Mouse (Mus musculus): Measurements from ENCODE around the gene Prss40. TPM values are rescaled to one million over a fixed set of nuclear protein-coding genes. Genes with fewer than 3 reads are reported as not detected.
"Not testable (repeated sequence)": the region's sequence is repeated elsewhere in the genome, so short reads cannot be mapped to it uniquely, and the experiment has no call there.

The Prss40 gene
- polyA plus RNA-seq, 1 experiment from 2014 or later = not detected

DNA sequence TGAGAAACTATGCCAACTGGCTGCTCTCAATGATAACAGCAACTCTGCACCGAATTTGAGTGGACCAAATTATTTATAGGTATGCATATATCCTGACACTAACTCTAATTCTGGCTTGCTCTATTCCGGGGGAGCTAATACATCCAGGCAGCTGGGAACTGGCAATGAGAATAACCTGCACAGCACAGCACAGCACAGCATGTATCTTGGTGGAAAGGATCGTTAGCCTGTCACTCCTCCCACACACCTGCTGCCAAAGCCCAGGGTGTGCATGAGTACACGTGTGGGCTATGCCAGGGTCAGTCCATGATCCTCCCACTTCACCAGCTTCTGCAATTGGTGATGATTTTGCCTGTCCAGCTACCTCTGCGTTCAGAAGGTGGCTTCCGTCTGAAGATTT, 10.7 kb upstream of the Prss40 start:
- Histone ChIP-seq H3K27me3 (no peaks in the 10 kb centered on the region), H3K9me3 (replicated peaks) (no peaks in the 10 kb centered on the region), H3K4me1 (no peaks in the 10 kb centered on the region), H3K36me3 (no peaks in the 10 kb centered on the region), H3K9ac (no peak overlapping the region), H3K4me3 (replicated peaks) (no peak overlapping the region), H3K4me2 (no peak overlapping the region), H3K27ac (no peak overlapping the region)
- WGBS = 59% methylated on average over 6 of the region's 6 CpGs
- no peak for ATAC-seq (replicated peaks; ENCODE audit: low FRiP score)

DNA sequence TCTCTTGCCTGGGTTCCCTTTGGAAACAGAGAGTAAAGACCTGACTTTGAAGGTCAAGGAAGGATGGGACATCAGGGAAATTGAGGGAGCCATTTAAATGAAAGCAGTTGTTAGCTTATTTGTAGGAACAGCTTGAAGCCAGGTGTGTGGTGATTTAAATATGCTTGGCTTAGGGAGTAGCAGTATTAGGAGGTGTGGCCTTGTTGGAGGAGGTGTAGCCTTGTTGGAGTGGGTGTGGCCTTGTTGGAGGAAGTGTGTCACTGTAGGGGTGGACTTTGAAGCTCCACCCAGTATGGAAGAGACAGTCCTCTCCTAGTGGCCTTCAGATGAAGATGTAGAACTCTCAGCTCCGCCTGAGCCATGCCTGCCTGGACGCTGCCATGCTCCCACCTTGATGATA, 9.1 kb upstream of the Prss40 start:
- 90% methylated on average over 2 of the region's 2 CpGs for WGBS
- H3K27ac ChIP-seq = no peak overlapping the region
- ATAC-seq (replicated peaks; ENCODE audit: low FRiP score) = no peak
- H3K4me3 ChIP-seq (replicated peaks) = no peak overlapping the region
- H3K4me1 ChIP-seq = no peaks in the 10 kb centered on the region
- no peak overlapping the region for H3K4me2 ChIP-seq
- no peak overlapping the region for H3K9ac ChIP-seq
- H3K9me3 ChIP-seq (replicated peaks) = no peaks in the 10 kb centered on the region
- H3K27me3 ChIP-seq = no peaks in the 10 kb centered on the region
- no peaks in the 10 kb centered on the region for H3K36me3 ChIP-seq

DNA sequence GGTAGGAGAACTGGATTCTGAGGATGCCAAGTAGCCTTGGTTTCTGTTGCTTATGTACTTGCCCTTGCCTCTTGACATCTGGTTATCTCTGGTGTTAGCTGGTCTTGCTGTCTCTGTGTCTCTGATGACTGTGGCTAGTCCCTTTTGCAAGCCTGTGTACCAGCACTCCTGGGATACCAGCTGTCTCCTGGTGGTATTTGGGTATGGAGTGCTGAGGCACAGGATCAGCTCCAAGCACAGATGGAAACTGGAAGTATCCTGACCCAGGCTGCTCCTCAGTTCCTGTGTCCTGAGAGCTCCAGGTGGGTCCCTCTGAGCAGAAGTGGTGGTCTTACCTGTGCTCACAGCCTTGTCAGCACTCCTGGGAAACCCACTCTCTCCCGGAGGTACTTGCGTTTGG, 7.4 kb upstream of the Prss40 start:
- no peaks in the 10 kb centered on the region for H3K27me3 ChIP-seq
- H3K4me2 ChIP-seq = no peak overlapping the region
- H3K4me3 ChIP-seq (replicated peaks) = no peak overlapping the region
- H3K36me3 ChIP-seq = no peaks in the 10 kb centered on the region
- H3K4me1 ChIP-seq = no peaks in the 10 kb centered on the region
- H3K9ac ChIP-seq = no peak overlapping the region
- H3K27ac ChIP-seq = no peak overlapping the region
- ATAC-seq (replicated peaks; ENCODE audit: low FRiP score) = no peak
- no peaks in the 10 kb centered on the region for H3K9me3 ChIP-seq (replicated peaks)
- WGBS = 99% methylated on average over 2 of the region's 2 CpGs

DNA sequence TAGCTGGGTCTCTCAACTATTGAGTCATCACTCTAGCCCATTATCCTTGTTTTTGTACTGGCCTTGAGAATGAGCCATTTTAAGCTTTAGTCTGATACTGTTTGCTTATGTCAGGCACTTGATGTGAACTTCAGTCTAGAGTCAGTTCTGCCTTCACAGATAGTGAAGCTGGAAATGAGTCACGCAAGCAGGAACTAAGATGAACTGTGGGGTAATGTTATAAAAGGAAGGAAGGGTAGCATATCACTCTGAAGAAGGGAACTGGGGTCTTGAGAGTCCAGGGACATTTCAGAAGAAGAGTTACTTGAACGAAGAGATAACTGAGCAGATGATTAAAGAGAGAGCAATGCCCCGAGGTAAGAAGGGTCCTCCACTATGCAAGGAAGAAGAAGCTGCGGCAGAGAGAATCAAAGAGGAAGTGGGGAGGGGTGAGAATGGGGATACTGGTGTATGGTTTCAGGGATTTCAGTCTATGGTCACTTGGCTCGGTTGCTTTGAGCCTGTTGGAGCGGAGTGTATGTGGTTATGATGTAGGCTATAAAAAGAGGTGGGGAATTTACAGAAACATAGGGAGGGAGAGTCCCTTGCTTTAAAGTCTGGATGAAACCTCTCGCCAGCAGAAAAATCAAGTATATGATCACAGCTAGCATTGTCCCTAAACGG, 3.8 kb upstream of the Prss40 start:
- Histone ChIP-seq H3K9me3 (replicated peaks) (no peaks in the 10 kb centered on the region), H3K4me1 (no peaks in the 10 kb centered on the region), H3K4me2 (no peak overlapping the region), H3K27ac (no peak overlapping the region), H3K36me3 (no peaks in the 10 kb centered on the region), H3K9ac (no peak overlapping the region), H3K27me3 (no peaks in the 10 kb centered on the region), H3K4me3 (replicated peaks) (no peak overlapping the region)
- 77% methylated on average over 8 of the region's 8 CpGs for WGBS
- no peak for ATAC-seq (replicated peaks; ENCODE audit: low FRiP score)

DNA sequence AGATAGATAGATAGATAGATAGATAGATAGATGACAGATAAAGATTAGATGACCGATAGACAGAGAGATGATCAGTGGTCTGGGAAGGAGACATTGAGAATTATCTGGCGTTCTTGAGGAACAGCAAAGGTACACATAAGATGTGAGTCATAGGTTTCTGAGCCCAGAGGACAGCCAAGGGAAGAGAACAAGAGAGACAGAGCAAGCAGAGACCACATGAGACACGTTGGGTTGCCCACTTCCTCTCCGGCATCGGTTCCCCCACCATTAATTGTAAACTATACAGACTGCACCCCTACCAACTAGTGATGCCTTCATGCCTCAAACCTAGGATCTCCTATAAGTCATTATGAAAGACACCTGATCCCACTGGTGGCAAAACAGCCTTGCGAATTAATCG, 6.5 kb downstream of the Prss40 start:
- Histone ChIP-seq H3K9ac (no peak overlapping the region), H3K4me3 (replicated peaks) (no peak overlapping the region), H3K27me3 (no peaks in the 10 kb centered on the region), H3K36me3 (no peaks in the 10 kb centered on the region), H3K27ac (no peak overlapping the region), H3K9me3 (replicated peaks) (no peaks in the 10 kb centered on the region), H3K4me2 (no peak overlapping the region), H3K4me1 (no peaks in the 10 kb centered on the region)
- ATAC-seq (replicated peaks; ENCODE audit: low FRiP score) = no peak
- WGBS = 88% methylated on average over 7 of the region's 7 CpGs

DNA sequence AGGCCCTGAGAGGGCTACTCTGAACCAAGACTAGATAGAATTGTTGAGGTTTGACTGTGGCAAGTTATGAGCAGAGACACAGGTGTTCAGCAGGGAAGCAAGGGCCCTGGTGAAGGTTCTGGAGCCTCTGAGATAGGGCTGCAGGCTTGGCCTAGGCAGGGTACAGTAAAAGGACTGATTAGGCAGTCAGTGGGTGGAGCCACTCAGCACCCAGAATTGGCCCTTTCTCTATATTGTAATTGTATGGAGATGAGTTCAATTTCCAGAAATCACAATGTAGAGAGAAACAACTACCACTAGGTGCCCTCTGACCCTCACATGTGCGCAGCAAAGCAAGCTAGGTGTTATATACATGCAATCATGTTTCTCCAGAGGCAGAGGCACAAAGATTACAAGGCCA, 7.1 kb downstream of the Prss40 start:
- H3K36me3 ChIP-seq = no peaks in the 10 kb centered on the region
- no peak overlapping the region for H3K9ac ChIP-seq
- H3K4me3 ChIP-seq (replicated peaks) = no peak overlapping the region
- no peaks in the 10 kb centered on the region for H3K4me1 ChIP-seq
- no peak overlapping the region for H3K27ac ChIP-seq
- no peak overlapping the region for H3K4me2 ChIP-seq
- ATAC-seq (replicated peaks; ENCODE audit: low FRiP score) = no peak
- no peaks in the 10 kb centered on the region for H3K27me3 ChIP-seq
- 87% methylated on average over 1 of the region's 1 CpGs for WGBS
- H3K9me3 ChIP-seq (replicated peaks) = no peaks in the 10 kb centered on the region

DNA sequence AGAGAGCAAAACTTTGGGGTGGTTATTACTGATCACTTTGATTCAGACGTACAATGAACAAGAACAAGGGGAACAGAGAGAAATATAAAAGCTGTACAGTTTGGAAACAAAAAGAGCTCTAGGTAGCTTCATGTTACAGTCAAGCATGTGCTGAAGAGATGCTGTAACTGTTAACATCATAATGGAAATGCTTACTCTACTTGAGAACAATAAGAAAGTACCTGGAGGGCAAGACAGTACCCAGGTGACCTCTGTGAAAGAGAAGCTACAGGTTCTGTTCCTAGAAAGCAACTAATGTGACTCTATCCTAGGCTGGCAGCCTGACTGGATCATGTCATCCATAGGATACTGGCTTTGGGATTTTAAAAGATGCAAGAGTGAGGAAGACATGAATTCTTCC, 13.7 kb downstream of the Prss40 start:
- 73% methylated on average over 1 of the region's 1 CpGs for WGBS
- no peak overlapping the region for H3K9ac ChIP-seq
- no peaks in the 10 kb centered on the region for H3K27me3 ChIP-seq
- ATAC-seq (replicated peaks; ENCODE audit: low FRiP score) = no peak
- H3K36me3 ChIP-seq = no peaks in the 10 kb centered on the region
- H3K9me3 ChIP-seq (replicated peaks) = no peaks in the 10 kb centered on the region
- H3K4me3 ChIP-seq (replicated peaks) = no peak overlapping the region
- no peaks in the 10 kb centered on the region for H3K4me1 ChIP-seq
- H3K4me2 ChIP-seq = no peak overlapping the region
- H3K27ac ChIP-seq = no peak overlapping the region

DNA sequence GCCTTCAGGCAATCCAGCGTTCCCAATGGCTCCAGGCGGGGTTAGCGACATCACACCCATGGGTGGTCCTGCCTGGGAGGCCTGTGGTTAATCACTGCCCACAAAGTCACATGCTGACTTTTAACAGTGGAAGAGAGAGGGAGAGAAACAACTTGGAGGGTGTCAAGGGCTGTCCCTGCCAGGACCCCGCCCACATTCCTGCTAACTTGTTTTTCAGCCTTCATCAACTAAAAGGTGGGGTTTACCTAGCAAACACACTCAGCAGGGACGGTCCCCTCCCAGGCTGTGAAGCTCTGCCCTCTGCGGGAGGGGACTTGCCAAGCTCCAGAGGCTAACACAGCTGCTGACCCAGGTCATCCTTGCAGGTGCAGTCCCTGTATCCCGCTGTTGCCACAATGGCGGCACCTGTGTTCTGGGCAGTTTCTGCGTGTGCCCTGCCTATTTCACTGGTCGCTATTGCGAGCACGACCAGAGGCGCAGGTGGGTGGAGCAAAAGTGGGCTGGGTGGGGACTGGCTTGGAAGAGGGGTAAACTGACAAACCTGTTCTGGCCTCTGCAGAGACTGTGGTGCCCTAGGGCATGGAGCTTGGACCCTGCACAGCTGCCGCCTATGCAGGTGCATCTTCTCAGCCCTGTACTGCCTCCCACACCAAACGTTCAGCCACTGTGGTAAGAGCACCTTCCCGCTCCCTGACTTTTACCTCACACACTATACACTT, 23.8 kb downstream of the Prss40 start:
- peak overlapping the region; percentile 53 for H3K4me2 ChIP-seq
- no peak overlapping the region for H3K27ac ChIP-seq
- WGBS = 2% methylated on average over 16 of the region's 16 CpGs

DNA sequence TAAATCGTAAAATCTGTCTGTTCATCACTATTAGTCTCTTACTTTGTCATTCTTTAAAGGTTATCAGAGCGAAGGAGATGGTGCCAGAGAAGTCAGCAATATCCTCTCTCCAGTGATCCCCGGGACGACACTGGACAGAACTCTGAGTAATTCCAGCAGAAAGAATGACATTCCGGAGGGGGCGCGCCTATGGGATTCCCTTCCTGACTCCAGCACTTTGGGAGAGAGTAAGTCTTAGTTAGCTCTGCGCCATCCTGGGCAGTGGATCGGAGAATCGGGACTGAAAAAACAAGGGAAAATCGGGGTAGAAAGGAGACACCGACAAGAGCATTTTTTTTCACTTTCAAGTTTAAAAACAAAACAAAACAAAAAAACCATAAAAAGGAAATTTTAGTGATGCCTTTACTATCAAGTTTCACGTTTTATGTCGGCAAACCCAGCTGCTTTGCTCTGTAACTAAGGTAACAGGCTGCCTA, 24.4 kb downstream of the Prss40 start:
- Histone ChIP-seq H3K4me1 (peaks cover 14% of the 10 kb centered on the region), H3K9me3 (replicated peaks) (no peaks in the 10 kb centered on the region)
- 1% methylated on average over 14 of the region's 14 CpGs for WGBS

More for the DNA sequence above, 23.8 kb downstream of the Prss40 start:
- ATAC-seq (replicated peaks; ENCODE audit: low FRiP score) = peak; percentile 79
- Histone ChIP-seq H3K4me1 (peaks cover 14% of the 10 kb centered on the region), H3K4me3 (replicated peaks) (peak overlapping the region; percentile 27), H3K9ac (no peak overlapping the region), H3K9me3 (replicated peaks) (no peaks in the 10 kb centered on the region), H3K27me3 (peaks cover 38% of the 10 kb centered on the region), H3K36me3 (no peaks in the 10 kb centered on the region)

DNA sequence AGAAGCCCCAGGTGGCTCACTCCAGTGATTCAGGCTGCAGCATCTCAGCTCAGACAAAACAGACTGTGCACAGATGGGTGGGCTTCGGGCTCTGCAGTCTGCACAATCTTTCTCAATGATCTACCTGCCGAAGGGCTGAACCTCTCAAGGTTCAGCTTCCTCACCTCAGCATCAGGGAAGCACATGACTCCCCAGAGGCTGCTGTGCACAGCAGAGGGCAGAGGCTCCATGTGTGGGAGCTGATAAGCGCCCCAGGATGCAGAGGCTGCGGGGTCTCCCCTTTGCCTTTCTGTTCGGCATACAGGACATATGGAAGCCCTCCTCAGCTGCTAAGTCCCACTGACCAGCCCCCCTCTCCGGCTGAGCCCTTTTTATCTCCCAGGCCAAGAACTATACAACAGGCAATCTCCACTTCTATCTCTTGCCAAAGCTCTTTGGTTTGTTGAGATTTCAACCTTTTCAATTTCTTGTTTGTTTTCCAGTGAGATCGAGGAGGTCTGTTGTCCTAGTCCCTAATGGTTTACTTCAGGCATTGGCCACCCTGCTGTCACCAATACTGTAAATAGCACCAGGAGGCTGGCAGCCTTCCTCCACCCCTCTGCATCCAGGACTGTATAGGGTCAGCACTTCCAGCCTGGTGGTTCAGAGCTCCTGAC, 25.6 kb downstream of the Prss40 start, which contains the start of gene Cfc1:
Cfc1 (plus strand) TSS at position 606 of the 656 bp plus-strand sequence.
- H3K27ac ChIP-seq; H3K36me3 ChIP-seq; H3K9ac ChIP-seq; ATAC-seq (replicated peaks; ENCODE audit: low FRiP score); H3K9me3 ChIP-seq (replicated peaks): not testable (repeated sequence)
- Histone ChIP-seq H3K4me3 (replicated peaks) (peak within 1 kb of the TSS; percentile 27), H3K4me1 (peaks cover 14% of the 10 kb centered on the region), H3K4me2 (peak within 1 kb of the TSS; percentile 53), H3K27me3 (peaks cover 38% of the 10 kb centered on the region)
- WGBS = 30% methylated on average over 7 of the region's 7 CpGs

More for the DNA sequence above, 24.4 kb downstream of the Prss40 start:
- no peak overlapping the region for H3K9ac ChIP-seq
- peaks cover 38% of the 10 kb centered on the region for H3K27me3 ChIP-seq
- no peak overlapping the region for H3K27ac ChIP-seq
- peak overlapping the region; percentile 27 for H3K4me3 ChIP-seq (replicated peaks)
- no peaks in the 10 kb centered on the region for H3K36me3 ChIP-seq
- peak overlapping the region; percentile 53 for H3K4me2 ChIP-seq
- ATAC-seq (replicated peaks; ENCODE audit: low FRiP score) = no peak

DNA sequence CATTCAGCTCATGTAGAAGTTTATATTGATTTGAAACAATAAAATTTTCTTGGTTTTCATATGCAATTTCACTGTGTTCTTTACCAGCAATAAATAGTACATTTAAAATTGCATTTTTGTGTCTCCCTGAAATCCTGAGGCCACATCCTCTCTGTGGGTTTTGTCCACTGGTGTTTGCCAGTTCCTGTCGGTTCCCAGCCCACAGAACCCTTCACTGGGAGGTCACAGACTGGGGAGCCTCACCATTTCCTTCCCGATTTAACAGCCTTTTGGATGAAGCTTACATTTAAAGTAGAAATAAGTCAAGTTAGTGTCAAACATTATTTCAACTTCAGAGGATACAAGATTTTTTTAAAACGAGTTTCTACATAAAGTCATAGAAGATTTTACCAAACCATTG, 26.2 kb downstream of the Prss40 start:
- H3K9ac ChIP-seq; H3K36me3 ChIP-seq; H3K27ac ChIP-seq; H3K9me3 ChIP-seq (replicated peaks); H3K4me2 ChIP-seq; H3K4me3 ChIP-seq (replicated peaks); ATAC-seq (replicated peaks; ENCODE audit: low FRiP score): not testable (repeated sequence)
- Histone ChIP-seq H3K4me1 (peaks cover 14% of the 10 kb centered on the region), H3K27me3 (peaks cover 38% of the 10 kb centered on the region)
- WGBS = 57% methylated on average over 3 of the region's 3 CpGs

DNA sequence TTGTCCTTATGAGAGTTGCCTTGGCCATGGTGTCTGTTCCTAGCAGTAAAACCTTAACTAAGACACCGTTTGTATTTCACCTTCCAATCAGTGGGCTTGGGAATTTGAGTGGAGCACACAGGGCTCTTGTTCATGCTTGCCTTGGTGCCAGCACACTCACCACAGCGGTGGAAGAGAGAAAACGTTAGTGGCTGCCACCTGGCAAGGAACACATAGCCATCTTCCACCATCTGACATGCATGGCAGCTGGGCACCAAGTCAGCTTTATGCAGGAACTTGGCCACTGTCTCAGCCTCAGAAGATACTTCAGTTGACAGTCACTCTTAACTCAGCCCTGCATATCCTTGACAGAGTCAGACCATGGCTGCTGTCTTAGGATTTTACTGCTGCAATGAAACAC, 37.1 kb downstream of the Prss40 start:
- Histone ChIP-seq H3K4me1 (no peaks in the 10 kb centered on the region), H3K27me3 (no peaks in the 10 kb centered on the region), H3K9ac (no peak overlapping the region), H3K4me2 (no peak overlapping the region), H3K36me3 (no peaks in the 10 kb centered on the region), H3K27ac (no peak overlapping the region), H3K4me3 (replicated peaks) (no peak overlapping the region), H3K9me3 (replicated peaks) (no peaks in the 10 kb centered on the region)
- no peak for ATAC-seq (replicated peaks; ENCODE audit: low FRiP score)
- WGBS = 84% methylated on average over 3 of the region's 3 CpGs

Data from kidney, embryonic 15.5 days (tissue).